8 mouse cellular contexts compared by ENCODE assay signal in genomic region chr5:124862013-124862866, GRCm38 (mm10). TPM values are rescaled to one million over a fixed set of nuclear protein-coding genes. Genes with fewer than 3 reads are reported as not detected.
DNase-seq lines count a peak whose midpoint lies in the region; ATAC-seq and TF ChIP-seq lines count a peak whose summit lies in the region.

Ccdc92 (minus strand) TSS chr5:124862424.
Zfp664 (plus strand) TSS chr5:124862691.

- under 1% methylated on average over 60 of the region's 103 CpGs for WGBS in forebrain, embryonic 15.5 days
- under 1% methylated on average over 75 of the region's 103 CpGs for WGBS in lung, adult 2 months

- in situ Hi-C loops in ES-E14 (cut with MboI; ENCODE audit: low sequenced_read_pairs in 2 of 2, unreplicated experiment in 2 of 2) = no loop called here

- H3K9me3 ChIP-seq in ES-E14 (ENCODE audit: control insufficient read depth, insufficient read depth, low read depth, low read length) = no peaks in the 10 kb centered on the region
- H3K9me3 ChIP-seq in forebrain, embryonic 15.5 days = no peaks in the 10 kb centered on the region

- peak; percentile 96 for DNase-seq in ES-E14 (ENCODE audit: low read depth, low spot score)
- DNase-seq in cerebellum, adult 11-12 months = peak; percentile 97
- peak; percentile 92 for DNase-seq in heart, postnatal 25 days (ENCODE audit: low spot score)
- DNase-seq in layer of hippocampus, adult 18-20 months (ENCODE audit: low spot score in 2 of 2) = peak; percentile 95 to 98
- peak; percentile 94 for DNase-seq in lung, adult 2 months
- peak; percentile 95 to 96 for DNase-seq in thymus, adult 18-20 months

- H3K4me2 ChIP-seq in forebrain, embryonic 15.5 days (replicated peaks) = peak within 1 kb of the TSS; percentile 94

- no peak for TF ChIP-seq CTCF in lung, adult 2 months (IDR thresholded peaks at IDR 0.05; ENCODE audit: insufficient read depth, low read length)

- H3K4me1 ChIP-seq in ES-E14 (ENCODE audit: control insufficient read depth in 2 of 2, insufficient read depth in 2 of 2, low read length in 2 of 2, poor library complexity in 1 of 2) = no peaks in the 10 kb centered on the region
- peaks cover 45% of the 10 kb centered on the region for H3K4me1 ChIP-seq in forebrain, embryonic 15.5 days
- H3K4me1 ChIP-seq in lung, adult 2 months (ENCODE audit: control insufficient read depth, insufficient read depth, low read length) = peaks cover 5% of the 10 kb centered on the region; the same call in 1 of the 2 replicates

- H3K4me3 ChIP-seq in ES-E14 (ENCODE audit: insufficient read depth in 1 of 2, low read depth in 1 of 2, low read length in 2 of 2, poor library complexity in 1 of 2, severe bottlenecking in 1 of 2) = peak within 1 kb of the TSS; percentile 84 to 95
- H3K4me3 ChIP-seq in forebrain, embryonic 15.5 days = peak within 1 kb of the TSS; percentile 98
- peak within 1 kb of the TSS; percentile 93 for H3K4me3 ChIP-seq in lung, adult 2 months (replicated peaks; ENCODE audit: extremely low read depth, low read depth, low read length)

- intact Hi-C loops in heart, postnatal 25 days (cut with DNase I) = loop anchor here (10.0 kb wide), 1 partner anchor 437 kb away; the partner anchor contains the start of gene Sbno1

- H3K27ac ChIP-seq in ES-E14 (ENCODE audit: insufficient read depth, low read depth, low read length, poor library complexity, severe bottlenecking) = peak within 1 kb of the TSS; percentile 59
- H3K27ac ChIP-seq in forebrain, embryonic 15.5 days (replicated peaks) = peak within 1 kb of the TSS; percentile 96

- TF ChIP-seq POLR2A in lung, adult 2 months (IDR thresholded peaks at IDR 0.05; ENCODE audit: borderline replicate concordance, extremely low read depth, low read depth, low read length) = peak; percentile 56; the same call in 1 of the 2 replicates

- H3K9ac ChIP-seq in ES-E14 (ENCODE audit: insufficient read depth, low read depth, low read length, poor library complexity, severe bottlenecking) = peak within 1 kb of the TSS; percentile 96
- peak within 1 kb of the TSS; percentile 92 for H3K9ac ChIP-seq in forebrain, embryonic 15.5 days (replicated peaks)

- ATAC-seq in forebrain, embryonic 15.5 days (replicated peaks) = peak; percentile 91
- ATAC-seq in neutrophil, adult 5-6 weeks (ENCODE audit: extremely low read depth, insufficient number of reproducible peaks, low FRiP score, poor library complexity, severe bottlenecking) = peak; percentile 91

- 0 out of 2 replicates have a peak, but pooled peaks cover under 1% of the 10 kb centered on the region for H3K36me3 ChIP-seq in ES-E14 (ENCODE audit: control insufficient read depth, insufficient read depth, low read length, poor library complexity, severe bottlenecking)
- H3K36me3 ChIP-seq in forebrain, embryonic 15.5 days = peaks cover 7% of the 10 kb centered on the region; the same call in 1 of the 2 replicates

- H3K27me3 ChIP-seq in forebrain, embryonic 15.5 days = no peaks in the 10 kb centered on the region

TF ChIP-seq in ES-E14, 5 proteins besides CTCF, POLR2A, EP300 and RAD21:
- TF ChIP-seq ZC3H11A (IDR thresholded peaks at IDR 0.05; ENCODE audit: borderline replicate concordance, low read depth, low read length) = no peak
- TF ChIP-seq CHD2 (IDR thresholded peaks at IDR 0.05; ENCODE audit: low read depth, low read length) = no peak
- TF ChIP-seq MAFK (IDR thresholded peaks at IDR 0.05; ENCODE audit: insufficient read depth, low read depth, low read length) = no peak
- TF ChIP-seq HCFC1 (IDR thresholded peaks at IDR 0.05; ENCODE audit: borderline replicate concordance, insufficient read depth, low read length) = peak; percentile 50; the same call in 1 of the 2 replicates
- peak; percentile 98 for TF ChIP-seq ZNF384 (IDR thresholded peaks at IDR 0.05; ENCODE audit: low read depth, low read length)

RNA-seq across cellular contexts. Expression of gene Ccdc92, which starts in this region (rescaled TPM):
- 3.9 and 5.0 TPM in 2 replicates for total RNA-seq in ES-E14 (2012; rRNA removed)
- 31.3 and 33.3 TPM in 2 replicates for polyA plus RNA-seq in forebrain, embryonic 15.5 days (2015; fragmentation: Nextera tagmentation; extraction: Ambion mirVana)
- 1 to 10 TPM in 1 of 2 experiments, under 1 TPM in 1; 0.98 to 1.1 TPM for total RNA-seq in heart, postnatal 25 days (2021)
- total RNA-seq in layer of hippocampus, adult 18-20 months (2021) = 10 to 100 TPM; 84.6 to 90.7 TPM
- polyA plus RNA-seq in lung, adult 2 months (2012; rRNA removed) = 21.5 and 21.9 TPM in 2 replicates
- total RNA-seq in neutrophil, adult 5-6 weeks (2017) = 2.4 and 3.6 TPM in 2 replicates

RNA-seq across cellular contexts. Expression of gene Zfp664, which starts in this region (rescaled TPM):
- 22.6 and 27.4 TPM in 2 replicates for total RNA-seq in ES-E14 (2012; rRNA removed)
- 122 and 129 TPM in 2 replicates for polyA plus RNA-seq in forebrain, embryonic 15.5 days (2015; fragmentation: Nextera tagmentation; extraction: Ambion mirVana)
- total RNA-seq in heart, postnatal 25 days (2021) = 10 to 100 TPM; 39.2 to 46.1 TPM
- total RNA-seq in layer of hippocampus, adult 18-20 months (2021) = 10 to 100 TPM; 68.8 to 69.3 TPM
- 26.6 and 27.7 TPM in 2 replicates for polyA plus RNA-seq in lung, adult 2 months (2012; rRNA removed)
- total RNA-seq in neutrophil, adult 5-6 weeks (2017) = 15.0 and 25.4 TPM in 2 replicates

Comparison
In these comparisons a context has a peak if more than half of its experiments do, and no peak if none do; other contexts are left out.
1. Peak in every context shown above with its lines: DNase-seq, ATAC-seq, H3K4me3 ChIP-seq and H3K27ac ChIP-seq.
2. RNA of gene Ccdc92 (total RNA-seq): 84.6 to 90.7 TPM in layer of hippocampus, adult 18-20 months; 3.9 to 5.0 TPM in ES-E14, 2.4 to 3.6 TPM in neutrophil, adult 5-6 weeks and 0.98 to 1.1 TPM in heart, postnatal 25 days; every median in the first group is over 10 times any median in the second.